Mouse (Mus musculus) heart, adult 8-10 months (tissue): Measurements from ENCODE around the gene Zfp511. TPM values are rescaled to one million over a fixed set of nuclear protein-coding genes. Genes with fewer than 3 reads are reported as not detected.

Source experiments
- DNase-seq: peaks from one replicate; pipeline ENCODE4 v3.0.0; 2022; ENCODE audit warnings: low spot score
- total RNA-seq, 4 experiments: library from RNA; stranded (reverse); gene quantifications; 2 replicates each; pipeline ENCODE4 v1.2.4; 2022

Zfp511 gene
- total RNA-seq, 4 experiments from 2014 or later: 7.7 to 11.8 (median 10.7) TPM

GRCm38 (mm10) chr7:140048361-140049114 lies 12.3 kb downstream of the Zfp511 start, which contains the start of gene Msx3:
Gene Msx3, minus strand, starts transcription at chr7:140049089.
- DNase-seq: no peak

GRCm38 (mm10) chr7:140049115-140049689 lies 13.0 kb downstream of the Zfp511 start:
- no peak for DNase-seq

- DNase-seq: no peak
Measured at GRCm38 (mm10) chr7:140054124-140054523, 17.9 kb downstream of the Zfp511 start.

GRCm38 (mm10) chr7:140057413-140058407 lies 21.5 kb downstream of the Zfp511 start:
- DNase-seq: no peak

- DNase-seq: no peak
Measured at GRCm38 (mm10) chr7:140058528-140058927, 22.3 kb downstream of the Zfp511 start.

GRCm38 (mm10) chr7:140059601-140060000 lies 23.4 kb downstream of the Zfp511 start:
- no peak for DNase-seq

- DNase-seq: no peak
Measured at GRCm38 (mm10) chr7:140060936-140061831, 25.0 kb downstream of the Zfp511 start.

GRCm38 (mm10) chr7:140061832-140062130 lies 25.6 kb downstream of the Zfp511 start:
- no peak for DNase-seq

GRCm38 (mm10) chr7:140062307-140062706 lies 26.1 kb downstream of the Zfp511 start:
- DNase-seq: no peak

- DNase-seq: peak; percentile 35
Measured at GRCm38 (mm10) chr7:140063092-140063491, 26.9 kb downstream of the Zfp511 start.

- no peak for DNase-seq
Measured at GRCm38 (mm10) chr7:140067397-140067796, 31.2 kb downstream of the Zfp511 start.

GRCm38 (mm10) chr7:140070042-140070711 lies 34.0 kb downstream of the Zfp511 start:
- DNase-seq: peak; percentile 10

GRCm38 (mm10) chr7:140077698-140078097 lies 41.5 kb downstream of the Zfp511 start:
- DNase-seq: no peak

GRCm38 (mm10) chr7:140078711-140079110 lies 42.5 kb downstream of the Zfp511 start:
- peak; percentile 53 for DNase-seq

GRCm38 (mm10) chr7:140080503-140081156 lies 44.4 kb downstream of the Zfp511 start:
- peak; percentile 27 for DNase-seq

GRCm38 (mm10) chr7:140081408-140082241 lies 45.4 kb downstream of the Zfp511 start:
- DNase-seq: no peak

GRCm38 (mm10) chr7:140082242-140082678 lies 46.1 kb downstream of the Zfp511 start, which contains the start of gene Caly:
Gene Caly, minus strand, starts transcription at chr7:140082548.
- DNase-seq: no peak
